Mouse (Mus musculus) R1 (cell line): ENCODE results near the gene Kif1b.

Source experiments
- DNase-seq: peaks from one replicate; pipeline ENCODE4 v3.0.0-alpha.2; 2018; ENCODE audit warnings: low read depth, low spot score

Gene Kif1b

DNA sequence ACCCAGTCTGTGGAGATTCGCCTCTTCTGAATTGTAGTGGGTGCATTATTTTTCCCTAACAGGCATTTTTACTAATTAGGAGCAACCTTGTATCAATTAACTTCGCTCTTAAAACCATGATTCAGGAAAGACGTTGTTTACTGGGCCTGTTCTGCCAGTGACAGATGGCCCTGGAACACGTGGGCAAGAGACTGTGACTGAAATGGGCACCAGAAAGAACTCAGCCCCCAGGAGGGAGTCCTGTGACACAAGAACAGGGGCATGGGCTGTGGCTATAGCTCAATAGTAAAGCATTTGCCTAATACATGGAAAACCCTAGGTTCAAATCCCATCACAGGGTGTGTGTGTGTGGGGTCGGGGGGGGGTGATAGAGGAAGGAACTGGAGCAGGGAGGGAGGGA, 9.9 kb upstream of the Kif1b start:
- DNase-seq, result no peak

- DNase-seq, result no peak
These were observed 6.9 kb upstream of the Kif1b start for GRCm38 (mm10) chr4:149314275-149314837.

DNA sequence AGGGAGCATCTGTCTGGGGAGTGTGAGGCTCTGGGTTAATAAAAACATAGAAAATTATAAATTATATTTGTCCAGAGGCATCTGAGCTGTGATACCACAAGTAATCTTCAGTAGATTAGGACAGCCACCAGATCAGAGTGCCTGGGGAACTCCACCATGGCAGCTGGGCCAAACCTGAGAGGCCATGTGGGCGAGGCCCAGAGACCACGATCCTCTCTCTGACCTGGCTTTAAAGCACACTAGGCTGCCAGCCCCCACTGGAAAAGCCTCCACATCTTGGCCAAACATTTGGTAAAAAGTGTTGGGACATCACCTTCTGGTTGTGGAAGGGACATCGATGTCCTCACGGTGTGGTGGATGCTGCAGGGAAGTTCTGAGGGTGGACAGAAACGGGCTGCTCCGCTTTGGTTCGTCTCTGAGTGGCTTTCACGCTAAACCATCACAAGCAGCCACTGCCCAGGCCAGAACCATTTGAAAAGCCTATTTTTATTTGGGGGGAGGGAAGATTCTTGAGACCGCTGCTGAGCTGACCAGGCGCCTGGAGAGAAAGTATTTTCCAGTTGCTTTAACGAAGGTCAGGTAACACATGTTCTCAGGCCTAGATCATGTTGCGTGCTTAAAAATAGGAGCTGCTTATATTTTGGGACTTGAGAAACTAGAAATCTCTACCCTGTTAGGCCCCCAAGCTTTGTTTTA, 6.2 kb upstream of the Kif1b start:
- no peak for DNase-seq

- DNase-seq, result no peak
These were observed 4.5 kb upstream of the Kif1b start for GRCm38 (mm10) chr4:149311996-149312395.

GRCm38 (mm10) chr4:149308491-149308820, 963 bp upstream of the Kif1b start:
- no peak for DNase-seq

DNA sequence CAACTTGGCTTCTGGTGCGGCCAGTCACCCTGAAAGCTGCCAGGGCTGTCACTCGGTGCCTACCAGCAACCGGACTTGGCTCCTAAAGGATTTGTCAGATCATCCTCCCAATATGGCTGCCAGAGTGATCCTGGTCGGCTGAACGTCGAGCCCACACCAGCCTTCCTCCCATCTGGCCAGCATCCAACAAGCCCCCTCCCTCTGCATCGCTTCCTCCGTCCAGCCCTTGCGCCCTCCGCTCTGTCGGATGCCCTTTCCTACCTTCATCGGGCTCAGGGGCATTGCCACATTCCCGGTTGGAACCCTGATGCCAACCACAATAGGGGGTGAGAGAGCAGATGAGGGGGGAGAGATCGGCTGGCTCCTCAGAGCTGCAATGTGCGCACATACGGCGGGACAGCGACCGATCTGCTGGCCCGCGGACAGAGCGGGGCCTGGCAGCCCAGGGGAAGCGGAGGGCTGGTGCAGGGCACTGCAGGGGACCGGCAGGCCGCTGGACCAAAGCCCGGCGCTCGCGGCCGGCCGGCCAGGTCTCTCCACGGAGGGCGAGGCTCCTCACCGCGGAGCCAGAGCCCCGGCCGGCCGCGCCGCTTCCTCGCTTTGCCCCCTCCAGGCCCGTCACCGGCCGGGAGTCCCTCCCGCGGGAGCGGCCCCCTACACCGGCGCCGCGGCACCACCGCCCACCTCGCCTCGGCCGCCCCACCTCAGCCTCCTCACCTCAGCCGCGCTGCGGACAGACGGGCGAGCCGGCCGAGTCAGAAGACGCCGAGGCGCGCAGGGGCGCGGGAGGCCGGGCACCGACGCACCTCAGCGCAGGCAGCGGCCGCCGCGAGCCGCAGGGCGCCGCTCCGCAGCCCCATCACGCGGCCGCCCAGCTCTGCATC, 539 bp downstream of the Kif1b start:
- peak; percentile 59 for DNase-seq

DNA sequence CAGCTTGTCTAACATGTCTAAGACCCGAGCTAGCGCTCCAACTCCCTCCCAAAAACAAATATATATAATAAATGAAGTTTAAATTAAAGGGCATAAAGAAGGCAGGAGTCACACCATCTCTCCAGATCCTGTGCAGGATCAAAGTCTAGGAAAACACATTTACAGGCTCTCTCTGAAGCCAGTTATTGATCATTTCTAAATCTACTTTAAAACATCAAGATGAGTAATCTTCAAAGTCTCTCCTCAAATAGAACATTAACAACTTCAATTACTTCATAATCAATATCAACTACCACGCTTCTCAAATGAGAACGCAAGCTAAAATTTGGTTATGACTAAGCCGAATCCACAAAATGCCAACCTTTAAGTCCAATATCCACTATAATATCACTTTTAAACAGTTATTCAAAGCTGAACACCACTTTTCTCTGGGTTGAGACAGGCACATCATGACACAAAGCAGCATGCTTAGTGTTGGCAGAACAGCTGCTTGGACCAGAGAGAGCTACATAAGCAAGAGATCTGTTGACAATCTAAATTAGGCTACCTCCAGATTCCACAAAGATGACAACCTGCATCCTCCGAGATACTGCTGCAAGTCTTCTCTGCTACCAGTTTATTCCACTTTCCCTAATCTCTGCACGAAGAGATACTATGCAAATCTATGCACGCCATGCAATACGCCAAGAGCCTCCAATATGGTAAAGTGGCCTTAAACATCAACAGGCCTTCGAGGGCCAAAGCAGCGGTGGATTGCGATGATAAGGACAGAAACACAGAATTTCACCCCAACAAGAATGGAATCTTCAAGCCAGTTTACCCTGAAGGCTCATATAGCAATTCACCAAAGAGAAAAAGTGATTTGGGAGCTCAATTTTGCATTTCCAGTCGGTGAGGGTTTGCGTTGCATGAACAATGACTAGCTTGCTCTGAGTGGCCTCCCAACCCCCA, 1.5 kb downstream of the Kif1b start:
- no peak for DNase-seq

DNA sequence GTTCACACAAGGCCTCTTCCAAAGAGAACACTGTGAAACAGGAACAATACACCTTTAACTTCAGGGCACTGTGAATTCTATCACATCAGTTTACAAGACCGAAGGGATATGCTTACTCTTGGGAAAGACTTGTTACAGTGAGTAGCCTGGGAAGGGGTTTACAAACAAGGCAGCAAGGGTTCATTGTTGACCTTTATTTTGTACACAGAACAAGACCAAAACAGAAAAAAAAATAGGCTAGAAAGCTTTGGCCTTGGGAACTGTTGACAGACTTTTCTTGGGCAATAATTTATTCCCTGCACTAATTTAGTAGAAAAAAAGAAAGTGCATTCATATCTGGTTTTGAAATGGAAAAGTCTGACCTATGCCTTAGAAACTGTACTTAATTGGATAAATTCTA, 3.0 kb downstream of the Kif1b start:
- no peak for DNase-seq

GRCm38 (mm10) chr4:149303502-149303901, 4.0 kb downstream of the Kif1b start:
- DNase-seq, result no peak

- no peak for DNase-seq
These were observed 4.7 kb downstream of the Kif1b start for GRCm38 (mm10) chr4:149302751-149303150.

DNA sequence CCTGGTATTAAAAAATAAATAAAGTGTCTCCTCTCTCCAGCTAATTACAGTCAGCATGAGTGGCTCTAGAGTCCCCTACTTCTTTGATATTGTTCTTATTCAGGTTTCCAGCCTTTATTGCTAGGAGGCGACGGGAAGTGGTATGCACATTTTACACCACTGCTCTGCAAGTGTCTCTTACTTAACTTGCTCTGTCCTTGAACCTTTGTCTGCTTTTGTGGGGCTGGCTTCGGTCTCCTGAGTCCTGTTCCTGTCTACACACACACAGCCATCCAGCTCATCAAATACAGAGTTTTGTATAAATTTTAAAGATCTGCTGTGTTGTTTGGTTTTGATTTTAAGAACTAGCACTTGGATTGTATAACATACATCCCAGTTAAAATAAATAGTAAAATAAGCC, 5.4 kb downstream of the Kif1b start:
- peak; percentile 39 for DNase-seq

GRCm38 (mm10) chr4:149296501-149296900, 11.0 kb downstream of the Kif1b start:
- no peak for DNase-seq

DNA sequence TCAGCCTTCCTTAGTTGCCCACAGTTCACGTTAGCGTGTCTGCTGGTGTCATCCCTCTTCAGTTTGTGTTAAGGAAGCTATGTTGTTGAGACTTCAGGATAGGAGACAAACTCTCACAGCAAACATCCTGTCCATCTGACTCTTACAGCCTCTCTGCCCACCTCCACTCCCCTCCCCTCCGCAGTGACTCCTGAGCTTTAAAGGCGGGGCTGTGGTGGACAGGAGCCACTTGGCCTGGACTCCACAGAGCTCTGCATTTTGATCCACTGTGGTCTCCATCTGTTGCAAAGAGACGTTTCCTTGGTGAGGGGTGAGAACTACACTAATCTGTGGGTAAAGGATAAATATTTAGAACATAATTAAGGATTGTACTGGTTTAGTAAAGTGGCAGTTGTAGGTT, 14.5 kb downstream of the Kif1b start:
- DNase-seq, result no peak

GRCm38 (mm10) chr4:149291061-149291460, 16.4 kb downstream of the Kif1b start:
- DNase-seq, result no peak

- DNase-seq, result no peak
These were observed 17.2 kb downstream of the Kif1b start for GRCm38 (mm10) chr4:149290157-149290750.

- DNase-seq, result no peak
These were observed 21.0 kb downstream of the Kif1b start for GRCm38 (mm10) chr4:149286287-149287137.

DNA sequence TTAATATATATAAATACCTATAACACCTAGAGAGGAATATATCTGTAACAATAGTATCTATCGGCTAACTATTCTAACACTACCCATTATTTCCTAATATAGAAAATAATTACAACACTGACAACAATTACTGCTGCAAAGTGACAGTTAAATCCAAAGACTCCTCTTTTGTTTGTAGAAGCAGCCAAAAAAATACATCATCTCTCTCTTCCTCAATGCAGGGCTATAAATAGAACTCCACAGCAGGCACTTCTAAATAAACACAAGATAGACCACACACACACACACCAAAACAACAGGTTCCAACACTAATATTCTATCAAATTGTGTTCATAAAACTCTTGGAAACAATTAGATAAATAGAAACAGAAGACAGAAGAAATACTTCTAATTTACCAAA, 21.8 kb downstream of the Kif1b start:
- no peak for DNase-seq

GRCm38 (mm10) chr4:149283018-149283417, 24.5 kb downstream of the Kif1b start:
- no peak for DNase-seq

DNA sequence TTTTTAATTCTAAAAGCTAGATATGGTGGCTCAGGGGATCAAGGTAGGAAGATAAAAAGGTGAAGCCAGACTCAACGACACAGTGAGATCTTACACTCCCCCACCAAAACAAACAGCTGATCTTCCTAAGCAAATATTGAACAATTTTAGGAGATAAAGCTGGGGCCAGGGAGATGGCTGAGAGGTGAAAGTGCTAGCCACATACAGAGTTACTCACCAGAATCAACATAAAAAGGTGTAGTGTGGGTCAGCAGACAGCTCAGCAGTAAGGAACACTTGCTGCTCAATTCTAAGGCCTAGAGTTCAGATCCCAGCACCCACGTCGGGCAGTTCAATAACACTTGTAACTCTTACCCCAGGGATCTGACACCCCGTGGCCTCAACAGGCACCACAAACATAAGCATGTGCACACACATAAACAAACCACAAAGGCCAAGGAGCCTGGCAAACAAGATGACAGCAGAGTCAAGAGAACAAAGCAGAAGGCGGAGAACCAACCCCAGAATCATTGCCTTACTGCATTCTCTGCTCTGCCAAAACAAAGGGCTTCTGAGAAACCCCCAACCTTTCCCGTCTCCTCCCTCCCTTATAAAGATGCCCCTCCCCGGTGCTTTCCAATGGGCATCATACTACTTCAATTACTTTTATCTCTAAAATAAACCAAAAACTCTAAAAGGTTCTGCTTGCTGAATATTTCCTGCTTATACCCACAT, 25.3 kb downstream of the Kif1b start:
- DNase-seq, result peak; percentile 23

GRCm38 (mm10) chr4:149277571-149277970, 29.9 kb downstream of the Kif1b start:
- no peak for DNase-seq
